Mouse (Mus musculus) limb, embryonic 14.5 days (tissue): Measurements from ENCODE around the gene Lcor. TPM values are rescaled to one million over a fixed set of nuclear protein-coding genes. Genes with fewer than 3 reads are reported as not detected.
A peak's percentile ranks its signal among the peaks of the same experiment; 100 is the strongest.

Experiments
- ATAC-seq: fragments of 200-750 bp; cut with Nextera tagmentation; 2 replicates; pipeline ENCODE4 v1.8.0; 2017; ENCODE audit warnings: low read depth, moderate number of reproducible peaks, moderate TSS enrichment; ENCODE audit not compliant: low FRiP score
- DNase-seq: peaks from one replicate; pipeline ENCODE4 v3.0.0-alpha.2; 2015; ENCODE audit warnings: low spot score
- H3K27ac ChIP-seq: fragments of 300-500 bp; sonication (generic); replicated peaks from 2 replicates; pipeline ENCODE4 v1.5.1; 2014; ENCODE audit warnings: low read depth, mild to moderate bottlenecking, low read length, moderate library complexity, mixed read lengths
- H3K27me3 ChIP-seq: fragments of 300-500 bp; sonication (generic); 2 replicates; pipeline ENCODE4 v1.6.1; 2014; ENCODE audit warnings: low read length, mixed read lengths; ENCODE audit not compliant: control insufficient read depth, insufficient read depth
- H3K36me3 ChIP-seq: fragments of 300-500 bp; sonication (generic); 2 replicates; pipeline ENCODE4 v1.6.1; 2014; ENCODE audit warnings: mild to moderate bottlenecking, low read length, moderate library complexity, mixed read lengths; ENCODE audit not compliant: control insufficient read depth, insufficient read depth
- H3K4me1 ChIP-seq: fragments of 300-500 bp; sonication (generic); 2 replicates; pipeline ENCODE4 v1.6.1; 2014; ENCODE audit warnings: antibody characterized with exemption, low read length, mixed read lengths; ENCODE audit not compliant: control insufficient read depth, insufficient read depth
- H3K4me2 ChIP-seq: fragments of 300-500 bp; sonication (generic); replicated peaks from 2 replicates; pipeline ENCODE4 v1.6.1; 2014; ENCODE audit warnings: low read depth, mild to moderate bottlenecking, low read length, moderate library complexity; ENCODE audit not compliant: severe bottlenecking
- H3K4me3 ChIP-seq: fragments of 300-500 bp; sonication (generic); replicated peaks from 2 replicates; pipeline ENCODE4 v1.5.1; 2014; ENCODE audit warnings: low read length
- H3K9ac ChIP-seq: fragments of 300-500 bp; sonication (generic); 2 replicates; pipeline ENCODE4 v1.6.1; 2014; ENCODE audit warnings: mild to moderate bottlenecking, low read depth, low read length, moderate library complexity; ENCODE audit not compliant: severe bottlenecking
- H3K9me3 ChIP-seq: fragments of 300-500 bp; sonication (generic); 2 replicates; pipeline ENCODE4 v1.6.1; 2016; ENCODE audit warnings: low read length; ENCODE audit not compliant: control insufficient read depth
- POLR2A ChIP-seq: fragments of 200-500 bp; IDR thresholded peaks from 2 replicates; pipeline ENCODE4 v1.8.0; 2012; ENCODE audit warnings: inconsistent platforms, mild to moderate bottlenecking, moderate library complexity, borderline replicate concordance; ENCODE audit not compliant: insufficient read depth, insufficient read length; ENCODE audit errors: extremely low read depth
- WGBS: fragments of 180-500 bp; shearing (Covaris S2); extraction: QIAGEN DNeasy Blood & Tissue Kit; methylation state at CpG from one replicate; pipeline ENCODE4 v1.1.7; 2014; 5-methylcytosine and 5-hydroxymethylcytosine counted together
- polyA plus RNA-seq, 2 experiments: library from polyadenylated mRNA; depleted of rRNA in 1 of 2; stranded (reverse) in 1 of 2; unstranded in 1 of 2; fragments of >200 nt; fragmentation: Nextera tagmentation in 1 of 2; extraction: Ambion mirVana in 1 of 2; gene quantifications; 2 replicates each; pipeline versions ENCODE4 v1.2.1 to v1.2.3; 2012 to 2014

The Lcor gene
- polyA plus RNA-seq, 2 experiments, result 2.8 to 9.5 TPM

DNA sequence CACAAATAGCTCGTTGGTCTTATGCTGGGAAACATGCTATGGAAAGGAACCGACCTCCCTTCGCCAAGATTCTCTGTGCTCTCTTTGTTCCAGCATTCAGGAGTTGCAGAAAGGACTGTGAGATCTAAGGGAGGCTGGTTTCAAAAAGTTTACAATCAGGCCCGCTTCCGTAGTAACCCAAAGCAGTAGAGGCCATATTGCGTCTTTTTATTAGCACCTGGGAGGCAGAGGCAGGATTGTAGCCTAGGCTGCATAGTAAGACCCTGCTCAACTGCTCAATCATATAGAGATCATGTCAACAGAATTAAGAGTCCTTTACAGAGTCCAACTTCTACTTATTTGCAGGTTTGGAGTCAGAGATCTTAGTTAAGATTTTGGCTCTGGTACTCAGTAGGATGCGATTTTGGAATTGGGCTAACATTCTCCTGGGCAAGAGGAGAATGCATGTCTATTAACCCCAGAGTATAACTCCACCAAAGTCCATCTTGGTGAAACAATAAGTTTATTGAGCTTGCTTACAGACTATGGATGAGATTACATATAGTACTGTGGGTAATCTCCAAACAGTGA is 8.8 kb upstream of the Lcor start:
- Histone ChIP-seq H3K27me3 (no peaks in the 10 kb centered on the region), H3K4me3 (no peak overlapping the region), H3K27ac (no peak overlapping the region), H3K4me1 (no peaks in the 10 kb centered on the region), H3K36me3 (no peaks in the 10 kb centered on the region), H3K9ac (no peak overlapping the region), H3K4me2 (no peak overlapping the region), H3K9me3 (no peaks in the 10 kb centered on the region)
- DNase-seq (no peak), ATAC-seq (no peak)
- no peak for TF ChIP-seq POLR2A
- WGBS, result 85% methylated on average over 7 of the region's 7 CpGs

GRCm38 (mm10) chr19:41474943-41475342 is 7.5 kb upstream of the Lcor start:
- Histone ChIP-seq H3K4me2 (no peak overlapping the region), H3K27ac (no peak overlapping the region), H3K27me3 (no peaks in the 10 kb centered on the region), H3K4me1 (no peaks in the 10 kb centered on the region), H3K9ac (no peak overlapping the region), H3K9me3 (no peaks in the 10 kb centered on the region), H3K36me3 (no peaks in the 10 kb centered on the region), H3K4me3 (no peak overlapping the region)
- DNase-seq (no peak), ATAC-seq (no peak)
- no peak for TF ChIP-seq POLR2A
- WGBS, result 67% methylated on average over 2 of the region's 2 CpGs

DNA sequence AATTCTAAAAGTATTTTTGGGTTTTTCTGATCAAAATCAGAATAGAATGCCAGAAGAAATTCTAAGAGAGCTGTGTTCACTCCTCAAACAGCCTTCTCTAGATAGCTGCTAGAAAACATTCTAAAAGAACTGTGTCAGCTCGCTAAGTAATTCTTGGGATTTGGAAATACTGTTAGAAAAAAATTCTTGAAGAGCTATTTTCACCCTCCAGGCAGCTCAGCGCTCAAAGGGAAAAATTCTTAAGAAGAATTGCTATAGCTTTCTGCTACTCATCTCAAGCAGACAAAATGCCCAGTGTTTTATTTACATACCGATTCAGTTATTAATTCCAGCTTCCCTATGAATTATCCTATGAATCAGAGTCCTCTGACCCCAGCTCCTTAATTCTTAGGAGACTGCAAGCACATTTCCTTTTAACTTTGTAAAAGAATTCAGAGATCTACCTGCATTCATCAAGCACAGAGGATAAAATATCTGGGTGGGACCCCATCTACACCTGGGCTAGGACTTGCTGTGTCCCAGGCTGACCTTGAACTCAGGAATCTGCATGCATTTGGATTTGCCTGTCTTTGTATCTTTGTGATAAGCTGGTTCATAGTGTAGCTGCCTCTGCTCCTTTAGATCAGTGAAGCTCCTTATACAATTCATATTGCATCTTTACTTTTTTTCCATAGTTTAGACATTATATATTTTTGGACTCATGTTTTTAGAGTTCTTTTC is 5.7 kb upstream of the Lcor start:
- DNase-seq (no peak), ATAC-seq (no peak)
- no peak for TF ChIP-seq POLR2A
- Histone ChIP-seq H3K4me1 (0 out of 2 replicates have a peak, but pooled peaks cover 5% of the 10 kb centered on the region), H3K36me3 (no peaks in the 10 kb centered on the region), H3K9ac (no peak overlapping the region), H3K4me3 (no peak overlapping the region), H3K9me3 (no peaks in the 10 kb centered on the region), H3K27ac (no peak overlapping the region), H3K4me2 (no peak overlapping the region), H3K27me3 (no peaks in the 10 kb centered on the region)
- WGBS, result 75% methylated on average over 3 of the region's 3 CpGs

- Histone ChIP-seq H3K27me3 (no peaks in the 10 kb centered on the region), H3K4me3 (peak overlapping the region; percentile 91), H3K4me2 (peak overlapping the region; percentile 74), H3K9ac (no peak overlapping the region), H3K27ac (no peak overlapping the region; the same call in 1 of the 2 replicates), H3K9me3 (no peaks in the 10 kb centered on the region), H3K4me1 (0 out of 2 replicates have a peak, but pooled peaks cover 9% of the 10 kb centered on the region), H3K36me3 (no peaks in the 10 kb centered on the region)
- 9% methylated on average over 15 of the region's 15 CpGs for WGBS
- ATAC-seq (no peak), DNase-seq (peak; percentile 75)
- no peak for TF ChIP-seq POLR2A
These were observed 1.2 kb upstream of the Lcor start for GRCm38 (mm10) chr19:41481030-41481886.

- WGBS, result 4% methylated on average over 6 of the region's 6 CpGs
- no peak for ATAC-seq
- DNase-seq, result no peak
- H3K27ac ChIP-seq, result peak overlapping the region; percentile 97; the same call in 1 of the 2 replicates
- H3K4me2 ChIP-seq, result peak overlapping the region; percentile 74
- no peaks in the 10 kb centered on the region for H3K27me3 ChIP-seq
- H3K36me3 ChIP-seq, result no peaks in the 10 kb centered on the region
- H3K4me1 ChIP-seq, result 0 out of 2 replicates have a peak, but pooled peaks cover 9% of the 10 kb centered on the region
- peak overlapping the region; percentile 91 for H3K4me3 ChIP-seq
- no peaks in the 10 kb centered on the region for H3K9me3 ChIP-seq
- peak overlapping the region; percentile 88 for H3K9ac ChIP-seq
- no peak for TF ChIP-seq POLR2A
These were observed 599 bp upstream of the Lcor start for GRCm38 (mm10) chr19:41481887-41482189.
